Mouse (Mus musculus) left cerebral cortex, postnatal 4 days (tissue): ENCODE results near the gene Arid5a. TPM values are rescaled to one million over a fixed set of nuclear protein-coding genes. Genes with fewer than 3 reads are reported as not detected.

ENCODE experiments used
- DNase-seq: peaks from one replicate; pipeline ENCODE4 v3.0.0-alpha.2; 2022
- intact Hi-C: fragments of 180-260 bp; cut with DNase I; formaldehyde crosslinking; loops from one replicate; pipeline ENCODE4 v1.15.1; 2025
- total RNA-seq, 2 experiments: library from RNA; stranded (reverse); gene quantifications; 2 replicates each; pipeline ENCODE4 v1.2.3; 2021

Arid5a gene
- total RNA-seq, 2 experiments from 2014 or later = 7.6 to 7.7 TPM

GRCm38 (mm10) chr1:36323076-36323475, 15.5 kb downstream of the Arid5a start:
- intact Hi-C loops = no loop called here

GRCm38 (mm10) chr1:36323746-36324448, 16.4 kb downstream of the Arid5a start:
- peak; percentile 46 for DNase-seq
- intact Hi-C loops = no loop called here

More at GRCm38 (mm10) chr1:36323076-36323475, 15.5 kb downstream of the Arid5a start:
- DNase-seq = no peak

GRCm38 (mm10) chr1:36325900-36326321, 18.4 kb downstream of the Arid5a start:
- no peak for DNase-seq
- intact Hi-C loops = no loop called here

- DNase-seq = no peak
- intact Hi-C loops = no loop called here
Measured at GRCm38 (mm10) chr1:36326815-36327214, 19.3 kb downstream of the Arid5a start.

- intact Hi-C loops = no loop called here
- DNase-seq = no peak
Measured at GRCm38 (mm10) chr1:36331743-36332142, 24.2 kb downstream of the Arid5a start.

GRCm38 (mm10) chr1:36332955-36333887, 25.7 kb downstream of the Arid5a start:
- DNase-seq = no peak
- intact Hi-C loops = no loop called here

- intact Hi-C loops = loop anchor here (10.0 kb wide), 3 partner anchors 82 to 178 kb away; no protein-coding TSS in a partner anchor
Measured at GRCm38 (mm10) chr1:36342547-36342946, 35.0 kb downstream of the Arid5a start.

GRCm38 (mm10) chr1:36352351-36352750, 44.8 kb downstream of the Arid5a start:
- DNase-seq = no peak
- intact Hi-C loops = no loop called here

More at GRCm38 (mm10) chr1:36342547-36342946, 35.0 kb downstream of the Arid5a start:
- DNase-seq = no peak

GRCm38 (mm10) chr1:36356955-36357695, 49.6 kb downstream of the Arid5a start:
- no peak for DNase-seq
- intact Hi-C loops = no loop called here

GRCm38 (mm10) chr1:36367698-36368097, 60.2 kb downstream of the Arid5a start:
- peak; percentile 3 for DNase-seq
- intact Hi-C loops = loop anchor here (10.0 kb wide), 2 partner anchors 77 to 117 kb away; partner anchors contain the start of gene Lman2l

- intact Hi-C loops = loop anchor here (10.0 kb wide), 2 partner anchors 76 to 116 kb away; partner anchors contain the start of gene Lman2l
- peak; percentile 43 for DNase-seq
Measured at GRCm38 (mm10) chr1:36368112-36368968, 60.8 kb downstream of the Arid5a start.

- DNase-seq = peak; percentile 89
- intact Hi-C loops = loop anchor here (10.0 kb wide), 2 partner anchors 76 to 116 kb away; partner anchors contain the start of gene Lman2l
Measured at GRCm38 (mm10) chr1:36368969-36369645, 61.6 kb downstream of the Arid5a start, which contains the start of gene Kansl3. Kansl3 (minus strand) TSS chr1:36369181.

- intact Hi-C loops = no loop called here
- DNase-seq = no peak
Measured at GRCm38 (mm10) chr1:36370918-36371317, 63.4 kb downstream of the Arid5a start.

- intact Hi-C loops = no loop called here
- no peak for DNase-seq
Measured at GRCm38 (mm10) chr1:36371934-36372845, 64.7 kb downstream of the Arid5a start, which contains the start of gene Fer1l5. Fer1l5 (plus strand) TSS chr1:36372291.
